Mouse (Mus musculus) testis, adult 2 months (tissue): ENCODE measurements around the gene Neurl1b.

Experiments
- CTCF ChIP-seq: fragments of 200-500 bp; IDR thresholded peaks from 2 replicates; pipeline ENCODE4 v1.5.1; 2012; ENCODE audit warnings: low read depth, mild to moderate bottlenecking, inconsistent platforms, low read length, moderate library complexity; ENCODE audit not compliant: control insufficient read depth, insufficient read depth, insufficient replicate concordance
- POLR2A ChIP-seq: fragments of 200-500 bp; IDR thresholded peaks from 2 replicates; pipeline ENCODE4 v1.6.1; 2012; ENCODE audit warnings: low read depth, mild to moderate bottlenecking, inconsistent platforms, low read length, moderate library complexity; ENCODE audit not compliant: control insufficient read depth

- TF ChIP-seq CTCF (no peak), POLR2A (no peak)
These were observed 6.0 kb downstream of the Neurl1b start for GRCm38 (mm10) chr17:26420491-26421247.
